Mouse (Mus musculus) ES-E14 (cell line): ENCODE measurements around the gene Ctsw.
"Not testable (repeated sequence)": the region's sequence is repeated elsewhere in the genome, so short reads cannot be mapped to it uniquely, and the experiment has no call there.

ENCODE experiments used
- CHD2 ChIP-seq: IDR thresholded peaks from 2 replicates; pipeline ENCODE4 v1.6.1; 2014; ENCODE audit warnings: mild to moderate bottlenecking, low read depth, low read length, inconsistent platforms
- MAFK ChIP-seq: IDR thresholded peaks from 2 replicates; pipeline ENCODE4 v1.6.1; 2014; ENCODE audit warnings: mild to moderate bottlenecking, low read depth, low read length, inconsistent platforms; ENCODE audit not compliant: insufficient read depth
- ZC3H11A ChIP-seq: IDR thresholded peaks from 2 replicates; pipeline ENCODE4 v1.6.1; 2012; ENCODE audit warnings: low read depth, mild to moderate bottlenecking, inconsistent platforms, low read length, borderline replicate concordance
- ZNF384 ChIP-seq: IDR thresholded peaks from 2 replicates; pipeline ENCODE4 v1.6.1; 2012; ENCODE audit warnings: low read depth, low read length, inconsistent platforms

DNA sequence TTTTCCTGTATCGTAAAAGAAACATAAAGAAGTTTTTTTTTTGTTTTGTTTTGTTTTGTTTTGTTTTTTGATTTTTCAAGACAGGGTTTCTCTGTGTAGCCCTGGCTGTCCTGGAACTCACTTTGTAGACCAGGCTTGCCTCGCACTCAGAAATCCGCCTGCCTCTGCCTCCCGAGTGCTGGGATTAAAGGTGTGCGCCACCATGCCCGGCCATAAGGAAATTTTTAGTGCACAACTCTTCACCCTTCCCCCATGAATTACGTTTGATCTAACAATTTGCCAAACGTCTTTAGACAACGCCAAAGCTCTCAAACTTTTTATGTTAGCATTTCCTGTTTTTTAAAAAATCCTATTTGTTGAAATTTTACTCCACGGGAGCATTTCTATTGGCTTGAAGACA, 21.4 kb upstream of the Ctsw start:
- not testable (repeated sequence) for TF ChIP-seq CHD2, ZC3H11A, ZNF384, MAFK
